Mouse (Mus musculus): ENCODE data around the gene Madd. TPM values are rescaled to one million over a fixed set of nuclear protein-coding genes. Genes with fewer than 3 reads are reported as not detected.

The Madd gene
- polyA plus RNA-seq, 2 experiments from 2014 or later, result 55.5 to 64.8 TPM

DNA sequence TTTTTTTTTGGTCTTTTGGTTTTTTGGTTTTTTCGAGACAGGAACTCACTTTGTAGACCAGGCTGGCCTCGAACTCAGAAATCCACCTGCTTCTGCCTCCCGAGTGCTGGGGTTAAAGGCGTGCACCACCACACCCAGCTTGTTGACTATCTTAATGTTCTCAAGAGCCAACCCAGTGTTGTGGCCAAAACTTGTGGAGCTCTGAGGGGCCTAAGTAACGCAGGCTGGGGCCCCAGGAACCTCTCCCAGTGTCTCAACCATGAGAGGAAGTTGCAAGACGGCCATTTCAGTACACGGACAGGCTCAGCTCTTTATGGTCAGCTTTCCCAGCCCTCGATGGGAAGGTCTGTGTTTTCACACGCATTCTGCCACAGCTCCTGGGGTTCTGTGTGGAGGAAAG lies 94.7 kb downstream of the Madd start:
- no peak for ATAC-seq

DNA sequence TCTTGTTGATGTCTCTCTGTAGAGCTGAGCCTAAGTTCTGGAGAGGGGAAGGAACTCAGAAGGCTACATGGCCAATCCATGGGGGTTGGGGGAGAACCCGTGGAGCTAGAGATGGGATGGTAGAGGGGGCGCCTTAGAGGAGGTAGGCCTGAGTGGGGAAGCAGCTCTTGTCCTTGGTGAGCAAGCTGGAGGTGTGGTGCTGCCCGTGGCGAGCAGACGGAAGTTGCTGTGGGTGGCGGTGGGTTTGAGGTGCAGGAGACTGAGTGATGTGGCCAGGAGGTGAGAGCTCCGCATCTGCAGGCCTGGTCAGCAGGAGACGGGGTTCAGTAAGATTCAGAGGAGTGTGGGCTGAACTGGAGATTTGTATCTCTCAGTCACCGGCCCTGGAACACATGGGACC lies 96.2 kb downstream of the Madd start:
- ATAC-seq, result no peak

Other genes starting within 250 kb of the Madd start
- gene Celf1, start 243.5 kb downstream of the Madd start, polyA plus RNA-seq (2017; shearing (Covaris generic)), result 10 to 100 TPM; 44.5 to 53.3 TPM
- 1 to 10 TPM; 5.3 to 5.6 TPM for gene Rapsn, start 148.2 kb downstream of the Madd start, polyA plus RNA-seq (2017; shearing (Covaris generic))
- 100 to 1,000 TPM; 196 to 209 TPM for gene Psmc3, start 129.8 kb downstream of the Madd start, polyA plus RNA-seq (2017; shearing (Covaris generic))
- 10 to 100 TPM; 15.6 to 21.8 TPM for gene Slc39a13, start 113.4 kb downstream of the Madd start, polyA plus RNA-seq (2017; shearing (Covaris generic))
- not detected for gene Spi1, start 101.4 kb downstream of the Madd start, polyA plus RNA-seq (2017; shearing (Covaris generic))
- gene Mybpc3, start 65.7 kb downstream of the Madd start, polyA plus RNA-seq (2017; shearing (Covaris generic)), result not detected
- 1 to 10 TPM; 1.4 to 1.5 TPM for gene Nr1h3, start 19.0 kb upstream of the Madd start, polyA plus RNA-seq (2017; shearing (Covaris generic))
- gene Acp2, start 19.0 kb upstream of the Madd start, polyA plus RNA-seq (2017; shearing (Covaris generic)), result 10 to 100 TPM; 12.9 to 15.5 TPM
- gene Ddb2, start 53.1 kb upstream of the Madd start, polyA plus RNA-seq (2017; shearing (Covaris generic)), result 10 to 100 TPM; 52.5 to 55.7 TPM
- gene Pacsin3, start 72.1 kb upstream of the Madd start, polyA plus RNA-seq (2017; shearing (Covaris generic)), result 1 to 10 TPM in 1 of 2 experiments, under 1 TPM in 1; 0.61 to 1.0 TPM
- 10 to 100 TPM; 73.1 to 85.9 TPM for gene Arfgap2, start 81.1 kb upstream of the Madd start, polyA plus RNA-seq (2017; shearing (Covaris generic))